Mouse (Mus musculus) cerebellum, adult 2 months (tissue): ENCODE results near the gene Muc1.

Experiments
- CTCF ChIP-seq: fragments of 200-500 bp; IDR thresholded peaks from 2 replicates; pipeline ENCODE4 v1.5.1; 2011; ENCODE audit warnings: low read depth, mild to moderate bottlenecking, control low read depth, low read length, moderate library complexity, borderline replicate concordance; ENCODE audit not compliant: insufficient read depth
- POLR2A ChIP-seq: fragments of 200-500 bp; IDR thresholded peaks from 2 replicates; pipeline ENCODE4 v1.6.1; 2011; ENCODE audit warnings: low read length, control low read depth, borderline replicate concordance; ENCODE audit not compliant: insufficient read depth

- TF ChIP-seq POLR2A (no peak), CTCF (no peak)
These were observed 14.8 kb downstream of the Muc1 start for GRCm38 (mm10) chr3:89243609-89244008.
